Mouse (Mus musculus) liver (tissue): Measurements from ENCODE around the gene Clic5.
"Not testable (repeated sequence)": the region's sequence is repeated elsewhere in the genome, so short reads cannot be mapped to it uniquely, and the experiment has no call there.

Experiments
- DNase-seq: peaks from one replicate; pipeline ENCODE4 v3.0.0-alpha.2; 2020; ENCODE audit warnings: mixed read lengths

The Clic5 gene

GRCm38 (mm10) chr17:44188042-44188768 is at the start of gene Clic5:
Gene Clic5 (plus strand): TSS chr17:44188584.
- peak; percentile 26 for DNase-seq

GRCm38 (mm10) chr17:44145806-44146205 is 42.6 kb upstream of the Clic5 start:
- no peak for DNase-seq

GRCm38 (mm10) chr17:44148109-44148846 is 40.1 kb upstream of the Clic5 start:
- no peak for DNase-seq

GRCm38 (mm10) chr17:44151130-44151529 is 37.3 kb upstream of the Clic5 start:
- peak; percentile 33 for DNase-seq

GRCm38 (mm10) chr17:44151889-44152288 is 36.5 kb upstream of the Clic5 start:
- no peak for DNase-seq

- DNase-seq: no peak
These were observed 34.5 kb upstream of the Clic5 start for GRCm38 (mm10) chr17:44153871-44154270.

GRCm38 (mm10) chr17:44155204-44155603 is 33.2 kb upstream of the Clic5 start:
- no peak for DNase-seq

GRCm38 (mm10) chr17:44158186-44158585 is 30.2 kb upstream of the Clic5 start:
- DNase-seq: no peak

- peak; percentile 5 for DNase-seq
These were observed 27.9 kb upstream of the Clic5 start for GRCm38 (mm10) chr17:44160449-44160848.

GRCm38 (mm10) chr17:44162514-44162913 is 25.9 kb upstream of the Clic5 start:
- DNase-seq: no peak

GRCm38 (mm10) chr17:44162935-44163334 is 25.4 kb upstream of the Clic5 start:
- no peak for DNase-seq

- no peak for DNase-seq
These were observed 22.5 kb upstream of the Clic5 start for GRCm38 (mm10) chr17:44165730-44166347.

GRCm38 (mm10) chr17:44169676-44170075 is 18.7 kb upstream of the Clic5 start:
- no peak for DNase-seq

GRCm38 (mm10) chr17:44170316-44170715 is 18.1 kb upstream of the Clic5 start:
- DNase-seq: no peak

GRCm38 (mm10) chr17:44171930-44172329 is 16.5 kb upstream of the Clic5 start:
- no peak for DNase-seq

- DNase-seq: no peak
These were observed 15.0 kb upstream of the Clic5 start for GRCm38 (mm10) chr17:44173341-44173740.

GRCm38 (mm10) chr17:44177291-44177690 is 11.1 kb upstream of the Clic5 start:
- DNase-seq: no peak

GRCm38 (mm10) chr17:44181346-44181745 is 7.0 kb upstream of the Clic5 start:
- no peak for DNase-seq

GRCm38 (mm10) chr17:44186871-44187270 is 1.5 kb upstream of the Clic5 start:
- no peak for DNase-seq

- not testable (repeated sequence) for DNase-seq
These were observed 847 bp upstream of the Clic5 start for GRCm38 (mm10) chr17:44187537-44187936.

GRCm38 (mm10) chr17:44188769-44189145 is 373 bp downstream of the Clic5 start:
- no peak for DNase-seq

- no peak for DNase-seq
These were observed 1.3 kb downstream of the Clic5 start for GRCm38 (mm10) chr17:44189696-44190095.

GRCm38 (mm10) chr17:44190246-44190645 is 1.9 kb downstream of the Clic5 start:
- DNase-seq: no peak

- no peak for DNase-seq
These were observed 4.6 kb downstream of the Clic5 start for GRCm38 (mm10) chr17:44192981-44193380.
